Mouse (Mus musculus) liver, postnatal 0 days (tissue): Measurements from ENCODE around the gene C1galt1c1.

ENCODE experiments used
- CTCF ChIP-seq: sonication (generic); IDR thresholded peaks from 2 replicates; pipeline ENCODE4 v1.5.1; 2016; ENCODE audit warnings: antibody characterized with exemption, low read depth
- EP300 ChIP-seq: IDR thresholded peaks from 2 replicates; pipeline ENCODE4 v1.6.1; 2016; ENCODE audit warnings: antibody characterized with exemption, low read depth, mild to moderate bottlenecking

DNA sequence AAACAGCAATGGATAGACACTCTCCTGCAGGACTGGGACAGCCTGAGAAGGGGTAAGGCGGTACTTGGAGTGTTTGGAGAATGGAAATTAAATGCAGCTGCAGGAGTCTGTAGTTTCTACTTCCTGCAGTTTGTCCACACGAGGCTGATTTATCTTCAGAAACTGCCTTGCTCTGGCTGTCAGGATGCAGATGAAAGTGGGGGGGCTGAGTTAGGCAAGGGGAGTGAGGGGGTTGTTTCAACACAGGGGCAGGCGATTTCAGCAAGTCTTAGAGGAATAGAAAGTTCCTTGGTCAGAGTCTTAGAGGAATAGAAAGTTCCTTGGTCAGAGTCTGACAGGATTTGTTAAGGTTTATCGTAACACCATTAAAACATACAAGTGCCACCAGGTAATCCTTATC is 7.3 kb upstream of the C1galt1c1 start:
- no peak for TF ChIP-seq CTCF
- TF ChIP-seq EP300, result no peak
